ENCODE assay signal across 29 mouse cellular contexts in the genomic region with DNA sequence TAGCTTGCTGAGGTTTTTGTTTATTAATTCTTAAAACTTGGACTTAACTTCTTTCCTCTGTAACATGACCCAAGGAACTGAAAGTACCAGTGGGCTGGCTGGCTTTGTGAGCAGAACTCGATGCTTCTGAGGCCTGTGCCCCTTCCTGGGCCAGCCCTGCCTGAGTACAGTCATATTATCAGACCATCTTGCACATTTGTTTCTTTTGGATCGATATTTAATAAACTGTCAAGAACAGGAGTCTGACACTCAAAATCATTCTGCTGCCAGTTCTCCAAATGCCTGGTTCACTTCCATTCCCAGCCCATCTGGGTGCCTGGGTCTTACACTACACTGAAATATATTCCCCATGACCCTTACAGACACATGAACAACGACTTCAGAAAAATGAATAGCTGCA. TPM values are rescaled to one million over a fixed set of nuclear protein-coding genes. Genes with fewer than 3 reads are reported as not detected.
A peak's percentile ranks its signal among the peaks of the same experiment; 100 is the strongest.
DNase-seq lines count a peak whose midpoint lies in the region; ATAC-seq and TF ChIP-seq lines count a peak whose summit lies in the region.
"Had no signal": no experiment of that assay in that cellular context is flagged by ENCODE, and none has a peak within 500 bp of the region (broad histone marks: within the 10 kb centered on the region; RNA-seq: fewer than 3 reads in every experiment).

No protein-coding gene starts in this region.

- no peaks in the 10 kb centered on the region for H3K27me3 ChIP-seq in forebrain, postnatal 0 days (ENCODE audit: insufficient read depth, low read length)
- H3K27me3 ChIP-seq in forebrain, embryonic 14.5 days (replicated peaks; ENCODE audit: control insufficient read depth, insufficient read depth, low read length): no peaks in the 10 kb centered on the region
- H3K27me3 ChIP-seq: embryonic facial prominence, embryonic 15.5 days; heart, embryonic 13.5 days; kidney, embryonic 15.5 days; limb, embryonic 15.5 days; midbrain, embryonic 15.5 days; neural tube, embryonic 15.5 days had no signal

- no peaks in the 10 kb centered on the region for H3K9me3 ChIP-seq in forebrain, postnatal 0 days (ENCODE audit: low read length)
- no peaks in the 10 kb centered on the region for H3K9me3 ChIP-seq in forebrain, embryonic 14.5 days (replicated peaks; ENCODE audit: control insufficient read depth, low read length)
- H3K9me3 ChIP-seq: embryonic facial prominence, embryonic 15.5 days; heart, embryonic 13.5 days; kidney, embryonic 15.5 days; limb, embryonic 10.5 days; limb, embryonic 15.5 days; midbrain, embryonic 10.5 days; midbrain, embryonic 15.5 days; neural tube, embryonic 15.5 days had no signal

- H3K36me3 ChIP-seq in forebrain, postnatal 0 days (ENCODE audit: insufficient read depth): no peaks in the 10 kb centered on the region
- H3K36me3 ChIP-seq in forebrain, embryonic 14.5 days (ENCODE audit: control insufficient read depth, insufficient read depth, low read length): no peaks in the 10 kb centered on the region
- H3K36me3 ChIP-seq: embryonic facial prominence, embryonic 15.5 days; heart, embryonic 13.5 days; kidney, embryonic 15.5 days; limb, embryonic 10.5 days; limb, embryonic 15.5 days; midbrain, embryonic 10.5 days; midbrain, embryonic 15.5 days; neural tube, embryonic 15.5 days had no signal

- intact Hi-C loops in left cerebral cortex, adult 2 months (cut with DNase I): no loop called here

- H3K9ac ChIP-seq in forebrain, postnatal 0 days: no peak overlapping the region
- H3K9ac ChIP-seq in forebrain, embryonic 14.5 days (ENCODE audit: low read length): no peak overlapping the region
- H3K9ac ChIP-seq: embryonic facial prominence, embryonic 15.5 days; heart, embryonic 13.5 days; hindbrain, embryonic 14.5 days; kidney, embryonic 15.5 days; limb, embryonic 15.5 days; liver, embryonic 14.5 days; midbrain, embryonic 15.5 days; neural tube, embryonic 15.5 days had no signal

- H3K4me2 ChIP-seq in forebrain, postnatal 0 days (ENCODE audit: low read depth): no peak overlapping the region
- no peak overlapping the region for H3K4me2 ChIP-seq in forebrain, embryonic 14.5 days (ENCODE audit: low read length)
- H3K4me2 ChIP-seq: embryonic facial prominence, embryonic 15.5 days; heart, embryonic 13.5 days; hindbrain, embryonic 14.5 days; kidney, embryonic 15.5 days; limb, embryonic 15.5 days; midbrain, embryonic 15.5 days; neural tube, embryonic 15.5 days had no signal

- no peak for DNase-seq in forebrain, postnatal 0 days
- no peak for DNase-seq in forebrain, embryonic 14.5 days (ENCODE audit: low spot score)
- DNase-seq in left cerebral cortex, adult 2 months (ENCODE audit: extremely low spot score in 1 of 2, low spot score in 2 of 2): no peak
- no peak for DNase-seq in left cerebral cortex, adult 11 months (ENCODE audit: low spot score)
- DNase-seq in lung, postnatal 10 days: peak; percentile 19
- no peak for DNase-seq in lung, postnatal 4 days
- DNase-seq in liver: no peak
- DNase-seq: adrenal gland, postnatal 10 days; B cell, adult 2 months; cerebellum, adult 11 months; cerebellum, adult 9-11 months; gastrocnemius, postnatal 25 days; heart, adult 2 months; heart, postnatal 10 days; kidney, adult 18-20 months; kidney, postnatal 25 days; right cerebral cortex, postnatal 14 days; thymus, postnatal 4 days had no signal

- TF ChIP-seq CTCF in forebrain, postnatal 0 days (IDR thresholded peaks at IDR 0.05; ENCODE audit: low read depth): no peak
- no peak for TF ChIP-seq CTCF in left cerebral cortex, adult 2 months (IDR thresholded peaks at IDR 0.05)

- no peaks in the 10 kb centered on the region for H3K4me1 ChIP-seq in forebrain, postnatal 0 days (ENCODE audit: insufficient read depth)
- H3K4me1 ChIP-seq in forebrain, embryonic 14.5 days (ENCODE audit: control insufficient read depth, insufficient read depth, low read length): no peaks in the 10 kb centered on the region
- H3K4me1 ChIP-seq: embryonic facial prominence, embryonic 15.5 days; heart, embryonic 13.5 days; kidney, embryonic 15.5 days; limb, embryonic 10.5 days; limb, embryonic 15.5 days; midbrain, embryonic 10.5 days; midbrain, embryonic 15.5 days; neural tube, embryonic 15.5 days had no signal

- peak; percentile 56; the same call in 1 of the 2 replicates for ATAC-seq in forebrain, postnatal 0 days
- no peak for ATAC-seq in forebrain, embryonic 14.5 days
- ATAC-seq: activated CD4-positive, CD25-positive, alpha-beta regulatory T cell, adult 4 months; midbrain, embryonic 15.5 days had no signal

- 0 out of 2 replicates have a peak overlapping the region, but pooled peaks have one; percentile 50 for H3K27ac ChIP-seq in forebrain, postnatal 0 days (ENCODE audit: low read depth, low read length)
- no peak overlapping the region for H3K27ac ChIP-seq in forebrain, embryonic 14.5 days (ENCODE audit: low read depth, low read length)
- H3K27ac ChIP-seq in left cerebral cortex, adult 2 months: peak overlapping the region; percentile 34; the same call in 1 of the 2 replicates
- H3K27ac ChIP-seq: embryonic facial prominence, embryonic 15.5 days; heart, adult 2 months; heart, embryonic 13.5 days; hindbrain, embryonic 14.5 days; kidney, embryonic 15.5 days; limb, embryonic 10.5 days; limb, embryonic 15.5 days; liver, embryonic 14.5 days; midbrain, embryonic 10.5 days; midbrain, embryonic 15.5 days; neural tube, embryonic 15.5 days had no signal

- no peak overlapping the region for H3K4me3 ChIP-seq in forebrain, postnatal 0 days (ENCODE audit: low read depth, low read length)
- no peak overlapping the region for H3K4me3 ChIP-seq in forebrain, embryonic 14.5 days (ENCODE audit: low read depth, low read length)
- no peak overlapping the region for H3K4me3 ChIP-seq in left cerebral cortex, adult 2 months
- H3K4me3 ChIP-seq: embryonic facial prominence, embryonic 15.5 days; heart, adult 2 months; heart, embryonic 13.5 days; kidney, embryonic 15.5 days; limb, embryonic 10.5 days; limb, embryonic 15.5 days; midbrain, embryonic 10.5 days; midbrain, embryonic 15.5 days; neural tube, embryonic 15.5 days had no signal

- WGBS in forebrain, postnatal 0 days: 66% methylated on average over 3 of the region's 3 CpGs
- 76% methylated on average over 3 of the region's 3 CpGs for WGBS in forebrain, embryonic 14.5 days

RNA-seq across cellular contexts. Expression of gene Qtrt2, which starts 19.3 kb away (rescaled TPM):
- 32.5 and 32.8 TPM in 2 replicates for total RNA-seq in forebrain, postnatal 0 days (2014; rRNA removed)
- polyA plus RNA-seq in forebrain, postnatal 0 days (2015; fragmentation: Nextera tagmentation; extraction: Ambion mirVana): 9.6 and 11.7 TPM in 2 replicates
- polyA plus RNA-seq in forebrain, embryonic 14.5 days (2014; fragmentation: Nextera tagmentation; extraction: Ambion mirVana): 27.7 and 32.7 TPM in 2 replicates
- total RNA-seq in left cerebral cortex, adult 2 months (2021): 10 to 100 TPM; 36.7 to 37.7 TPM

RNA-seq across cellular contexts. Expression of gene Zdhhc23, which starts 33.7 kb away (rescaled TPM):
- total RNA-seq in forebrain, postnatal 0 days (2014; rRNA removed): 9.0 and 10.8 TPM in 2 replicates
- 2.9 and 5.4 TPM in 2 replicates for polyA plus RNA-seq in forebrain, postnatal 0 days (2015; fragmentation: Nextera tagmentation; extraction: Ambion mirVana)
- polyA plus RNA-seq in forebrain, embryonic 14.5 days (2014; fragmentation: Nextera tagmentation; extraction: Ambion mirVana): 1.3 and 2.4 TPM in 2 replicates
- 10 to 100 TPM; 27.0 to 28.2 TPM for total RNA-seq in left cerebral cortex, adult 2 months (2021)

RNA-seq across cellular contexts. Expression of gene Ccdc191, which starts 56.3 kb away (rescaled TPM):
- 1.6 and 7.9 TPM in 2 replicates for total RNA-seq in forebrain, postnatal 0 days (2014; rRNA removed)
- 3.9 and 6.1 TPM in 2 replicates for polyA plus RNA-seq in forebrain, postnatal 0 days (2015; fragmentation: Nextera tagmentation; extraction: Ambion mirVana)
- polyA plus RNA-seq in forebrain, embryonic 14.5 days (2014; fragmentation: Nextera tagmentation; extraction: Ambion mirVana): 6.6 and 6.7 TPM in 2 replicates
- 1 to 10 TPM; 5.1 to 5.3 TPM for total RNA-seq in left cerebral cortex, adult 2 months (2021)
